Mouse (Mus musculus): Measurements from ENCODE around the gene Emp3.
A peak's percentile ranks its signal among the peaks of the same experiment; 100 is the strongest.
"Not testable (repeated sequence)": the region's sequence is repeated elsewhere in the genome, so short reads cannot be mapped to it uniquely, and the experiment has no call there.

Gene Emp3

GRCm38 (mm10) chr7:45921242-45921621 lies at the start of gene Emp3:
Gene Emp3, minus strand, starts transcription at chr7:45921404.
- no peak for DNase-seq (ENCODE audit: low spot score)

DNA sequence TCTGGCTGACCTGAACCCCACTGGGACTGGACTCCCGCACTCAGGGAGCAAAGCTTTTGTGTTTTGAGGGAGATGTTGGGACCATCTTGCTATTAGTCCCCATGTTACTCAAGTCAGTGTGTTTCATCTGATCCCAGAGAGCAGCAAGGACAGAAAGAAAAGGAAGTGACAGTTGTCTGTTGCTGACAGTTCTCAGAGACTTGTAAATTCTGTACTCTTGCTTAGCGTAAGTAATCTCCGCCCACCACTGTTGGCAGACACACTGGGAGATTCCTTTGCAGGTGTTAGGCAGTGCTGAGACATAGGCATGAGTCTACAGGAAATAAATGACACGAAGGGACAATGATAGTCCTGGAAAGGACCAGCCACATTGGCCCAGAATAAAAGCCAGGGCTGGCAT lies 35.4 kb upstream of the Emp3 start:
- DNase-seq (ENCODE audit: low spot score), result no peak

GRCm38 (mm10) chr7:45949061-45949460 lies 27.9 kb upstream of the Emp3 start:
- no peak for DNase-seq (ENCODE audit: low spot score)

GRCm38 (mm10) chr7:45943280-45943679 lies 22.1 kb upstream of the Emp3 start:
- DNase-seq (ENCODE audit: low spot score), result not testable (repeated sequence)

DNA sequence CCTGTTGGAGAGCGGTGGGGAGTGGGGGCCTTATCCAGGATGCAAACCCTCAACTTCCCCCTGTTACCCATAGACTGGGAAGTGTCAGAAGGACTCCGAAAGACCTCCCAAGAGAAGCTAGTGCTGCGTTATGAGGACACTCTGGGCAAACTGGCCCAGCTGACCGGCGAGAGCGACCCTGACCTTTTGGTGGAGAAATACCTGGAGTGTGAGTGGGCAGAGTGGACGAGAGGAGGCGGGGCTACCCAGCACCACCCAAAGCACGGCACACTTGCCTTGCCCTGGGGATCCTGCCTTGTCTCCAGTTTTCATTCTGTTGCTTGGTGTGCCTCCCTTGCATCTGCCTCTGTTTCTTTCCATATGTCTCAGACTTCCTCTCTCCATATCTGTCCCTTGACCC lies 20.8 kb upstream of the Emp3 start:
- DNase-seq (ENCODE audit: low spot score), result no peak

DNA sequence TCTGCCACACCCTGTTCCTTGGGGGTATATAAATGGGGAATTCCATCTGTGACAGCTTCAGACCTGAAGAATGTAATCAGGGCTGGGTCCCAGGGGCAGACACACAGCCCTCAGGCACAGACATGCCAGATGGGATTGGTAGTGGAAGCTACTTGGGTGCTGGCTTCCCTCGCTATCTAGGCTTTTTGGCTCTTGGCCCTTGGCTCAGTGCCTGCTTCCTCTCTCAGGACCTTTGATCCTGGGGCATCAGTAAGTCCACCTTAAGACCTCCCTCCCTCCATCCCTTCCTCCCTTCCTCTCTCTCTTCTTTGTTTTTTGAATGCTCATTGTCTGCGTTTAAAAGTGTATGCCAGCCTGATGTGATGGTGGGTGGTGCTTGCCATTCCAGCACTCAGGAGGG lies 18.6 kb upstream of the Emp3 start:
- no peak for DNase-seq (ENCODE audit: low spot score)

DNA sequence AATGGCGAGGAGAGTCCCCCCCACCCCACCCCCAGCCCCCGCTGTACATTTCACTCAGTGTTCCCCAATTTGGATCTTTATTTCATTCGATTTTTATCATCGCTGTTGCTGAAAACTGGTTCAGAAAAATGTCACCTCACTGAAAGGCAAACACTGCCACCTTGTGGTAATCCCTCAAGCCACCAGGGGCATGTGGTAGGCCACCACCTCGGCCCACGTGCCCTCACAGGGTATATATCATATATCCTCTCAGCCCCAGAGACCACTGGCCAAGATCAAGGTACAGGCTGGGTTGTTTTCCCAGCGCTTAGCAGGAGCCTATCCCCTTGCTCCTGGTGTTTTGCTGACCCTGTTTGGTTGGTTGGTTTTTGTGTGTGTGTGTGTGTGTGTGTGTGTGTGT lies 13.9 kb upstream of the Emp3 start:
- no peak for DNase-seq (ENCODE audit: low spot score)

GRCm38 (mm10) chr7:45933766-45934165 lies 12.6 kb upstream of the Emp3 start:
- not testable (repeated sequence) for DNase-seq (ENCODE audit: low spot score)

DNA sequence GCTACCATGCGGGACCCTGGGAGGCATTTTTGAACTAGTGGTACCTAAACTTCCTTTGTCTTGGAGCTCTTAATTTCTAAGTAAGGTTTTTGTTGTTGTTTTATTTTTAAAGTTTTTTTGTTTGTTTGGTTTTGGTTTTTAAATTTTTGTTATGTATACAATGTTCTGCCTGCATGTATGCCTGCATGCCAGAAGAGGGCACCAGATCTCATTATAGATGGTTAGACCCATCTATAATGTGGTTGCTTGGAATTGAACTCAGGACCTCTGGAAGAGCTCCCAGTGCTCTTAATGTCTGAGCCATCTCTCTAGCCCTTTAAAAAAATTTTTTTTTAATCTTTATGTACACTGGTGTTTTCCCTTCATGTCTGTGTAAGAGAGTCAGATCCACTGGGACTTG lies 8.5 kb upstream of the Emp3 start:
- no peak for DNase-seq (ENCODE audit: low spot score)

GRCm38 (mm10) chr7:45928626-45929295 lies 7.6 kb upstream of the Emp3 start:
- no peak for DNase-seq (ENCODE audit: low spot score)

DNA sequence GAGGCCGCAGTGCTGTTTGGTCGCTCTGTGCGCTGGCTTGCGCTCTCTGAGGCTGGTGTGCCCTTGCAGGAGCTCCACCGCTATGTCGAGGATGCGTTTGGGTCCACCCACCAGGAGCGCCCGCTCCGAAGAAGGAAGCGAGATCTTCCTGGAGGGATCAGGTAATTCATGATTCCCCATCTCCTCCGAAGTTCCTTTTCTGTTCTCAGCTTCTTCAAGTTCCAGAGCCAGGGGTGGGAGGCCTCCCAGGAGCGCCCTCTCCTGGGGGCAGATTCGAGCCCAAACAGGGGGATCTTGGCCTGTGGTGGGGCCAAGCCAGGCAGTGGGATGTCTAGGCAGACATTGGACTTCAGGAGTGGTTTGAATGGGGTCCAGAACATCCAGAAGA lies 3.2 kb upstream of the Emp3 start:
- DNase-seq (ENCODE audit: low spot score), result no peak

GRCm38 (mm10) chr7:45923762-45924428 lies 2.7 kb upstream of the Emp3 start, which contains the start of gene Ccdc114:
Gene Ccdc114, plus strand, starts transcription at chr7:45924072.
- DNase-seq (ENCODE audit: low spot score), result no peak

DNA sequence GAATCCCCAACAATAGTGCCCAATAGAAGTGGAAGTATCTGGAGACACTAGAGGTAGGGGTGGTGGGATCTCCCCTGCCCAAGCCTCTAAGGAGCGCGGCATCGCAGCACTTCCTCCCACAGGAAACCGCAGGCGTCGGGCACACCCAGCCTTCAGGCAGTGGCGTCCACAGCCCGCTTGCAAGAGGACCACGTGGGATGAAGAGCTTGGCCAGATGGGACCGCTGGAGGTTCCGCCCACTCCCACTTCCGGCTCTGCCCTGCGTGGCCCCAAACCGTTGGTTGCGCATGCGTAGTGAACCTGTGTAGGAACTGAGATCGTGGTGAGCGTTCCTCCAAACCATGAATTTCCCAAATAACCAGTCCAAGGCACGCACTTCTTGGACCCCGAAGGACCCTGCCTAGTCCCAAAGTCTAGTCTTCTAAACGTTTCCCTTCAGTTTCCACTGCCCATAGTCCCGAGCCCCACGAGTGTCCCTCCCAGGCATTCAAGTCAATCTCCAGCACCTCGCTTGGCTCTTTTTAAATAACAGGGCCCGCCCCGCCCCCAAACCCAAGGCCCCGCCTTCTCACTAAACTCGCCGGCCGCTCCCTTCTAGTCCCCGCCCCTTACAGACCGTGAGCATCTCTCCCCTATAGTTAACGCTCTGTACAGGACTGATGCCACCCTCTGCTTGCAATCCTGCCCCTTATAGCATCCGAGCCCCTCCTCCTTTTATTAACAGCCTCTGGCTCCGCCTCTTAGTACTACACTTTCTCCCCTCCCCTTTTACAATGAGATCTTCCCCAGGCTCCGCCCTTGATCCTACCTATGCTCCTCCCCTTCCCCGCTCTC lies 1.9 kb upstream of the Emp3 start:
- peak; percentile 92 for DNase-seq (ENCODE audit: low spot score)

GRCm38 (mm10) chr7:45921950-45922600 lies 871 bp upstream of the Emp3 start:
- DNase-seq (ENCODE audit: low spot score), result no peak

DNA sequence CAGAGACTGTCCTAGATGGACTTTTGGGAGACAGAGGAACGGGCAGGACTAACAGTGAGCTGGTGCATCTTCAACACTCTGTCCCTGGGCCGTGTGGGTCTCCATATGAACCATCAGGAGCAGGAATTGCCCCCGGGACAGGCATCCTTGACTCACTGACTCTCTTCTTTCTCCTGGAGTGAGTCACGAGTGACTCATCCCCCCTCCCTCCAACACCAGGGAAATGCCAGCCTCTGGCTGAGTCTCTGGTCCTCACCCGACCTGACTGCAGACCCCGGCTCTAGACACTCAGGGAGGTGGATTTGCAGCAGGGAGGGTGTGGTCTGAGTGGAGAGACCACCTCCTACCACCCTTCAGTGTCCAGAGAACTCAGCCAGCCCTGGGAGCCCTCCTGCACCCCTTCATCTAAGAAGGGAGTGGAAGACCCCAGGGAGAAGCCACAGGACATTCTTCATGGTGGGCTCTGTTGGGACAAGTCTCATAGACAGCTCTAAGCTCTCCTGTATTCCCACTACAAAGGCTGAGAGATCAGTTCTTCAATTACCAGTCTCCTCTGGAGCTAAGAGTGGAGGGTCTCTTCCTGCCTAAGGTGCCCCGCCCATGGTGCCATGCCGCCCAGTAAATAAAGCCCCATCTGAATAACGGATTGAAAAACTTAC lies 492 bp downstream of the Emp3 start:
- DNase-seq (ENCODE audit: low spot score), result no peak

GRCm38 (mm10) chr7:45919761-45920160 lies 1.4 kb downstream of the Emp3 start:
- DNase-seq (ENCODE audit: low spot score), result no peak

- DNase-seq (ENCODE audit: low spot score), result no peak
Observed at GRCm38 (mm10) chr7:45919083-45919671, 2.0 kb downstream of the Emp3 start.

GRCm38 (mm10) chr7:45917926-45918325 lies 3.3 kb downstream of the Emp3 start:
- DNase-seq (ENCODE audit: low spot score), result no peak

DNA sequence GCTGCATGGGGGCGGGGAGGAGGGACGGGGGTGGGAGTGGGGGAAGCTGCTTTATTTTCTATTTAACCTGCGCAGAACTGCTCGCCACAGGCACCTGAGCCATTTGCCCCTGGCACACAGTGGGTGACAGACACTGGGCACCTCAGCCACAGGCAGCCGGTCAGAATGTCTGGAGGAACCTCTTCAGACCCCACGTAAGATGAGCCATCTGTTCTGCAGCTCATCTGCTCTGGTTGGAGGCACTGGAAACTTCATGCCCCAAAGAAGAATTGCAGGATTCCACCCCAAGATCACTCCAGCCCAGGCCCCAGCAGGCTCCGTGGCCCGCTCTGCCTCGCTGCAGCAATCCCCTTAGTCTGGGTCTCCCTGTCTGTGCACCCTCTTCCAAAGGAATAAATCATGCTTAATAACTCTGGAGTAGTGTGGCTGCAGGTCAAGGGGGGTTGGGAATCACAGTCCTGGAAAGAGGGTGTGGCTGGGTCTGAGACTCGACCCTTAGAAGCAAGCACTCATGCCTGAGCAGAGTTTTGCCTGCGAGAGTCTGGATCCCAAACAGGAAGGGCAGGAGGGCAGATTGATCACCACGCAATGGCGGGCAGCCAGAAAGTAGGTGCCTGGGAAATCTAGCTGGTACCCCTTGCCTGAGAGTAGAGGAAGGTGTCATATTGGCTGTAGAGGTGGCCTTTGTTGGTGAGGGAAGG lies 4.0 kb downstream of the Emp3 start:
- DNase-seq (ENCODE audit: low spot score), result no peak

DNA sequence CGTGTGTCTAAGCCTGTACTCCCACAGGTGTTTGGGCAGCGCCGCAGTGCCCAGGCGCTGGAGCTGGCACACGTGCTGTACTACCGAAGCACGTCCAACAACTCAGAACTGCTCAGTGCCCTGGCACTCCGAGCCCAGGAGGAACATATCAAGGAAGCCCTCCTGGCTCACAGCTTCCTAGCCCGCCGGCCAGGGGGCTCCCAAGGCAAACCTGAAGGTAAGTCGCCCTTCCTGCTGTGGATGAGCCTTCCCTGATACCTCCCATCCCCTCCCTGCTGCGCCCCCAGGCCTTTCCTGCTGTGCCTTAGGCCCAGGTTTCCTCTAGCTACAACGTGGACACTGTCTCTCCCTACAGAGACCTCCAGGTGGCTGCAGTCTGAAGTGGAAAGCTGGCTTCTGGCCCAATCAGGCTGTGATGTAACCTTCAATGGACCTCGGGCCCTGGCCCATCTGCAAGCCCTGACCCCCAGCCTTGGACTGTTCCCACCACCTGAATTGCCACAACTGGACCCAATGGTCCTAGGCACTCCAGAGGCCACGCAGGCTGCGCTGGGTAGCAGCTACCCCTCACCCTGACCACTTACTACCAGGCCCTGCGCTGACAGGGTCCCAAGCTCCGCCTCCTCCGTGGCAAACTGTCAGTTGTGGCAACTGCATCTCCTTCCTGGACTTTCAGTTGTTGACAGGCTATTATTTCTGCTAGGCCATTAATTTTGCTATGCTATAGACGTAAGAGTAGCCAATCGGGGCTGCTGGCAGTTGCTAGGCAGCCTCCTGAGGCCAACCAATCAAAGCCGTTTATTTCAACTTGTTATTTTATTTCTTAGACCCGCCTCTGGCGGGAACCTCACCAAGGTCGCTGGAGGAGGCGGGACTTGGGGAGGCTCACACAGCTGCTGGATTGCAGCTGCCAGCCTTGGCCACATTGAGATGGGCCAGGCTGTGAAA lies 4.9 kb downstream of the Emp3 start:
- DNase-seq (ENCODE audit: low spot score), result peak; percentile 81
